Mouse (Mus musculus): ENCODE measurements at regions not wholly inside any gene's neighbourhood (a gene's known extent, or its start where the extent isn't known, plus 50 kb on each side); places are given as distances from the start of the nearest gene placed in this dataset.

- DNase-seq (ENCODE audit: low spot score in 2 of 2) = no peak
Observed at GRCm38 (mm10) chr14:46639116-46639826, 121.1 kb upstream of the Cdkn3 start.

- DNase-seq (ENCODE audit: low spot score in 2 of 2) = no peak
Observed at GRCm38 (mm10) chr14:46638516-46638915, 121.8 kb upstream of the Cdkn3 start.

- DNase-seq (ENCODE audit: low spot score in 2 of 2) = no peak
Observed at GRCm38 (mm10) chr14:46637240-46637639, 123.1 kb upstream of the Cdkn3 start.

DNA sequence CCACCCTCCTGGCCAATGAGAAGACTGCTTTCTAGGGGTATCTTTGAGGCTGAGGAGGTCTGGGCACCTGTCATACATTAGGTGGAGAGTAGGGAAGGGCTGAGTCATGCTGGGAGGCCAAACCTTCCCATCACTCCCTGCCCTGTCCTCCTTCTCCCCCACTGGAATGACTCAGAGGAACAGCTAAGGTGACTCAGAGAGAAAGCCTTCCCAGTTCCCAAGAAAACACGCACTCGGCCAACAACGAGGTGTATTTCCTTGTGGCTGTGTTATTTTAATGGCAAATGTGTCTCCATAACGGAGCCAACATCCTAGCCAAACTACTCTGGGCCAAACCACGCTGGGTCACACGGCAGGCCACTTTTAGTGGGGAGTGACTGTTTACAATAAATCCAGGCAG is 124.0 kb upstream of the Cdkn3 start:
- DNase-seq (ENCODE audit: low spot score in 2 of 2) = peak; percentile 12 to 22

DNA sequence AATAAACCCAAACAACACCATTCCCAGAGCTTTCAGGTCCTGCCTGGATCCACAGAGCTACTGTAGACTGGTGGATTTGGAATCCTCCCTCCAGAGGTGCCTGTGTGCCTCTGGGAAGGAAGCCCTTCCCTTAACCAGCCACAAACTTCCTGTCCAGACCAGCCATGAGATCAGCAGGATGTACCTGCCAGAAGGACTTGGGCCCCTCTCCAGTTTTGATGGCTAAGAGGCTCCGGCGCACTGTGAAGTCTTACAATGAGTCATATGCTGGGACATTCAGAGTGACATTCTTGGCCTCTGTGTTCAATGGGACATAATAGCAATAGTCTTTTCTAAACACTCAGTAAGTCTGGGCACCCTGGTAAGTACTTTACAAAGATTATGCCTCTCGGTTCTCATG is 125.0 kb upstream of the Cdkn3 start:
- DNase-seq (ENCODE audit: low spot score in 2 of 2) = no peak

GRCm38 (mm10) chr14:46634656-46635244 is 125.6 kb upstream of the Cdkn3 start:
- DNase-seq (ENCODE audit: low spot score in 2 of 2) = no peak

DNA sequence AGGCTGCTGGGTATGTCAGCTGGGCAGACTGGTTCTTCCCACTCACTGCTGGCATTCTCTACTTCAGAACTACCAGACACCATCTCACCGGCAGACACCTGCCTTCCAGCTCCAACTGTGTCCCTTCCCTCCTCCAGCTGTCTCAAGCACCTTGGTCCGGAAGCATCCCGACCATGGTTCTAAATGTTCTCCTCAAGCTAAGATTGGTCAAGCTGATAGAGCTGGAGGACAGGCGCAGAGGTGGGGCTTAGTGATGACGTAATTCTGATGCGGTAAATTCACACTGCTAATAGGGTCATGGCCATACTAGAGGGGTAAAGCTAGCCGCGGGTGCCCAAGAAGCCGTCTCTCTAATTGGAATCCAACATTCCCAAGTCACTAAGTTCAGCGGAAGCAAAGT is 126.1 kb upstream of the Cdkn3 start:
- DNase-seq (ENCODE audit: low spot score in 2 of 2) = no peak

DNA sequence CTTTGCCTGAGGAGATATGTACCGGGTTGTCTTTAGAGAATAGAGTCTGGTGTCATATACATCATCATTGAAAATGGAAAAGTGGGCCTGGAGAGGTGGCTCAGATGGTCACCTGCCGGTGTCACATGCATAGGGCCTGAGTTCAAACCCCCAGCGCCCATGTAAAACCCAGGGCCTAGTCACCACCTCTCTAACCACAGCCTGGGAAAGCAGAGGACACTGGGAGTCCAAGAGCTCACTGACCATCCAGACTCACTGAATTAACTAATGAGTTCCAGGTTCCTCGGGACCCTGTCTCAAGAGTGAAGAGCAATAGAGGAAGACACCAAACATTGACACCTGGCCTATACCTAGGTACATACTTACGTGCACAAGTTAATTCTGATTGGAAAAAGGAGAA is 132.7 kb upstream of the Cdkn3 start:
- no peak for DNase-seq (ENCODE audit: low spot score in 2 of 2)

- no peak for DNase-seq (ENCODE audit: low spot score in 2 of 2)
Observed at GRCm38 (mm10) chr14:46625760-46626159, 134.6 kb upstream of the Cdkn3 start.

DNA sequence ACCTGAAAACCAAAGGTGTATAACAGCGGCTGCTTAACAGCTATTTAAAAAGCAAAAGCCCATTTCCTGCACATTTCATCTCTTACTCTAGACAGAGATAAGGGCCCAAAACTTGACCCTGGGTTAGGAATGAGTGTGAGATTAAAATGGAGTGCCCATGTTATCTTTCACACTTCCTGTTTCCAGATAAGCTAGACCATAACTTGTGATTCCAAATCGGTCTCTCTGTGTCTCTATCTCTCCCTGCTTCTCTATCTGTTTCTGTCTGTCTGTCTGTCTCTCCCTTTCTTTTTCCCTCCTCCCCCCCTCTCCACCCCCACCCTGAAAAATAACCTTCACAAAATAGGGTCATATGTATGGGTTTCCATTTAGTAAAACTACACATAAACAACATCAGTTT is 136.7 kb upstream of the Cdkn3 start:
- DNase-seq (ENCODE audit: low spot score in 2 of 2) = no peak

- DNase-seq (ENCODE audit: low spot score in 2 of 2) = no peak
Observed at GRCm38 (mm10) chr14:46616030-46616429, 144.3 kb upstream of the Cdkn3 start.

GRCm38 (mm10) chr14:46614936-46615335 is 145.4 kb upstream of the Cdkn3 start:
- DNase-seq (ENCODE audit: low spot score in 2 of 2) = no peak

DNA sequence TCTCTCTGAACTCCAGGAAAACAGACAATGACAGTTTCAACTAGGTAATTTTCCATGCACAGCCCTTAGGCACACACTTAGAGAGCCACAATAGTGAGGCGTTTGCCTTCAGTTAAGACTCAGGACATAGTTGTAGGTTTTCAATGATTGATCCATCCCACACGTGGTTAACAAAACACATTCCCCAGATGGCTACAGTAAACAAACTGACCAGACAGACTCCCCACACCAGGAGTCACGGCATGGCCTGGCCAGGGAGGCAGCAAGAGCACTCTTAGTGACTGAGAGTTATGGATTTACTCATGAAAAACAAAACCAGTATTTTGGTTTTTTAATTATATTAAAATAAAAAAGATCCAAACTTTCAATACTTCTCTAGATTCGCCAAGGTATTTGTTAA is 146.6 kb upstream of the Cdkn3 start:
- DNase-seq (ENCODE audit: low spot score in 2 of 2) = no peak

DNA sequence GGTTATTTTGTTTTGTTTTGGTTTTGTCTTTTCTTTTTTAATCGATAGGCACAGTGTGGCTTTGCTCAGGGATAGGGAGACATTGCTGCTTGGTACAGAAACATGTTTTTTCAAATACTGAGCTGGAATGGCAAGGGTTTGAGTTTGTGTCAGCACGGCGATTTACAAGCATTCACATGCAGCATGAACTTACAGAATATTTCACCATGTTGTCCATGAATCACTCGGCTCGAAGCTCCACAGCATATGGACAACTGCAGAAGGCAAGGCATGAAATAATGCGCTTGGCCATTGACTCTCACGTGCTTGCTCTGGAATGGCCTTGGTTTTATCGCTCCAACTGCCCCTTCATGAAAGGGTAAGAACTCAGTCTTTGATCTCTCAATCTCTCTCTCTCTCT is 147.1 kb upstream of the Cdkn3 start:
- no peak for DNase-seq (ENCODE audit: low spot score in 2 of 2)

DNA sequence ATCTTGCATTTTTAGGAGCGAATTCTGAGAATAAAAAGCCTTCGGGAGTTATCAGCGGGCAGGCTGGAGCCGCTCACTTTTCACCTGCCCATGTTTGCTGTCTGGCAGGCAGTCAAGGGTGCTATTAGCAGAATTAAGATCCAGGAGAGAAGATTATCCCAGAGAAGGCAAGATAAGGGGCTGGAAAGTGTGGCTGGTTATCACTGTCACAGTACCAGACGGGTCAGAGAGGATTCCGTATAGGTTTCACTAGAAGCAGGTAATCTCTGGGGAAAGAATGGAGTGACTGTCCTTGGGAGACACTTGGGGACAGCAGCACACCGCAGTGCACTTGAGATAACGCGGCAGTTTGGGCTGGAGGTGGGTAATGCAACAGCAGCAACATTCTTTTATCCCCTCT is 147.8 kb upstream of the Cdkn3 start:
- DNase-seq (ENCODE audit: low spot score in 2 of 2) = no peak

GRCm38 (mm10) chr14:46610926-46611325 is 149.4 kb upstream of the Cdkn3 start:
- no peak for DNase-seq (ENCODE audit: low spot score in 2 of 2)

GRCm38 (mm10) chr14:46610226-46610855 is 150.0 kb upstream of the Cdkn3 start:
- no peak for DNase-seq (ENCODE audit: low spot score in 2 of 2)

GRCm38 (mm10) chr14:46606694-46607093 is 153.6 kb upstream of the Cdkn3 start:
- no peak for DNase-seq (ENCODE audit: low spot score in 2 of 2)

GRCm38 (mm10) chr14:46606037-46606436 is 154.3 kb upstream of the Cdkn3 start:
- DNase-seq (ENCODE audit: low spot score in 2 of 2) = no peak

DNA sequence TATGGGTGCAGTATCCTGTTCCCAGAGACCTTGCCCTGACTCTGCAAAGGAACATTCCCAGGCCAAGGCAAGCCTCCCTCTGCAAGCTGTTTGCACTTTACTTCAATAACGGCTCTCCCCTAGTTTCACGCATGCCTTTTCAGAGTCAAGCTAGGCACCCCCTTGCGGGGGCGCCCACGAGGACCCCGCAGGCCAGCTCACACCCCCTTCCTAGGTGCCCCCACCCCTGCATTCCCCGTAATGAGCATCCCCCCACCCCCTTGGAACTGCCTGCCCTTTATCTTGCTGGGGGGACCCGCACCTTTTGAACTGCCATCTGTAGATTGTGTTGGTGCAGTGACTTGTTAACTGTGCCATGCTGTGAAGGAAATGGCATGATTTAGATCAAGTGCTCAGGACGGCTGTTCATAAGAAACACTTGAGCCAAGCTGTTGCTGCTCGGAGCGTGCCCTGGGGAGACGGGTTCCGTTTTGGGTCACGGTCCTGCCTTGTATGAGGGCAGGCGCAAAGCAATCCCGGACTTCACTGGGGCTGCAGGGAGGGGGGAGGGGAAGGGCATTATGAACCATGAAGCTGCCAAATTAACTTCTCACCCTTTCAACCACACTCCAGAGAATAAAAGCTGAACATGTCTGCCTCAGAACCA is 155.3 kb upstream of the Cdkn3 start:
- no peak for DNase-seq (ENCODE audit: low spot score in 2 of 2)

GRCm38 (mm10) chr14:46604156-46604885 is 156.0 kb upstream of the Cdkn3 start:
- no peak for DNase-seq (ENCODE audit: low spot score in 2 of 2)

DNA sequence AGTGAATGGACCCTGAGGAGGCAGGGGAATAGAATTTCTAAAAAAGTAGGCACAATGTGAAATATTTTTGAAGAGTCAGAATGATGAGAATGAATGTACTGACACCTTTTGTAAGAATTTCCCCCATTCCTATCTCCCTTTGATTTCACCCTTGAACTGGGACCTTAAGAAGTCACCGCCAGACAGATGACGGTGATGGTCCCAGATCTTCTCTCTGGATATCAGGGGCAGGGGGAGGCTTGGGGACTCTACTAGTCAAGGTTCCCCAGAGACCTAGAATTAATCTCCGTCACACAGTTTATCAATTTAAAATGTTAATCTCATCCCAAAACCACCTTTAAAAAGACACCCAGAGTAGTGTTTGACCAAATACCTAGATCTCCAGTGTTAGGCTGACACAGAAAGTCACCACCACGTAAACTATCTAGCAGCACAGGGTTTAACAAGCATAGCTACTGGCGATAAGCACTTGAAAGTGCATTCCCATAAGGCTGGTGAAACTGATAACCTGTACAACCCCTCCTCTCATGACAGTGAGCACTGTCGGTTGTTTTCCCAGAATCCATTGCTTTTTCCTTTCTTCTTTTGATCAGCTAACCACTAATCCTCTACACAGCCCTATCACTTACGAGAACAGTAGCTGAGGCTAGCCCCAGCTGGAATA is 163.5 kb upstream of the Cdkn3 start:
- no peak for DNase-seq (ENCODE audit: low spot score in 2 of 2)
